Mouse (Mus musculus) erythroblast, adult 5-6 weeks (primary cell): Measurements from ENCODE around the gene Rpl10a. TPM values are rescaled to one million over a fixed set of nuclear protein-coding genes. Genes with fewer than 3 reads are reported as not detected.
"Not testable (repeated sequence)": the region's sequence is repeated elsewhere in the genome, so short reads cannot be mapped to it uniquely, and the experiment has no call there.

Experiments used
- ATAC-seq: replicated peaks from 2 replicates; pipeline ENCODE4 v1.8.0; 2016; ENCODE audit warnings: moderate number of reproducible peaks, mild to moderate bottlenecking, moderate TSS enrichment, inconsistent platforms; ENCODE audit not compliant: poor library complexity, low FRiP score, severe bottlenecking
- total RNA-seq, 2 experiments: library from RNA; stranded (forward) in 1 of 2; stranded (reverse) in 1 of 2; fragments of 150-400 nt in 1 of 2; fragments of 200-764, 138-1000 nt in 1 of 2; gene quantifications; 2 replicates each; pipeline versions ENCODE4 v1.2.3 to v1.2.4; 2015 to 2017; ENCODE audit warnings: low replicate concordance in 2 of 2

Gene Rpl10a
- total RNA-seq, 2 experiments from 2014 or later: 92.4 to 515 TPM

DNA sequence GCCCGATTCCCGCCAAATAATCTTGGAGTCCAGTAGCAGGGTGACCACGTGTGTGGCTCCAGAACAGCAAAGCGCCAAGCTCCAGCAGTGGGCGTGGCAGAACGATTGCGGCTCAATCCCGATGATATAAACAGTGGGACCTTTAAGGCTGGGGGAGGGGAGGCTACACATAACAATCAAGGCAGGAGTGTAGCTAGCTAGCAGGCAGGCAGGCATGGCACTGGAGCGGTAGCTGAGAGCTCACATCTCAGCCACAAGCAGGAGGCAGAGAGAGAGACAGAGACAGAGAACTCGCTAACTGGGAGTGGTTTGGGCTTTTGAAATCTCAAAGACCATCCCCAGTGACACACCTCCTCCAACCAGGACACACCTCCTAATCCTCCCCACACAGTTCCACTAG lies 23.1 kb upstream of the Rpl10a start:
- no peak for ATAC-seq

DNA sequence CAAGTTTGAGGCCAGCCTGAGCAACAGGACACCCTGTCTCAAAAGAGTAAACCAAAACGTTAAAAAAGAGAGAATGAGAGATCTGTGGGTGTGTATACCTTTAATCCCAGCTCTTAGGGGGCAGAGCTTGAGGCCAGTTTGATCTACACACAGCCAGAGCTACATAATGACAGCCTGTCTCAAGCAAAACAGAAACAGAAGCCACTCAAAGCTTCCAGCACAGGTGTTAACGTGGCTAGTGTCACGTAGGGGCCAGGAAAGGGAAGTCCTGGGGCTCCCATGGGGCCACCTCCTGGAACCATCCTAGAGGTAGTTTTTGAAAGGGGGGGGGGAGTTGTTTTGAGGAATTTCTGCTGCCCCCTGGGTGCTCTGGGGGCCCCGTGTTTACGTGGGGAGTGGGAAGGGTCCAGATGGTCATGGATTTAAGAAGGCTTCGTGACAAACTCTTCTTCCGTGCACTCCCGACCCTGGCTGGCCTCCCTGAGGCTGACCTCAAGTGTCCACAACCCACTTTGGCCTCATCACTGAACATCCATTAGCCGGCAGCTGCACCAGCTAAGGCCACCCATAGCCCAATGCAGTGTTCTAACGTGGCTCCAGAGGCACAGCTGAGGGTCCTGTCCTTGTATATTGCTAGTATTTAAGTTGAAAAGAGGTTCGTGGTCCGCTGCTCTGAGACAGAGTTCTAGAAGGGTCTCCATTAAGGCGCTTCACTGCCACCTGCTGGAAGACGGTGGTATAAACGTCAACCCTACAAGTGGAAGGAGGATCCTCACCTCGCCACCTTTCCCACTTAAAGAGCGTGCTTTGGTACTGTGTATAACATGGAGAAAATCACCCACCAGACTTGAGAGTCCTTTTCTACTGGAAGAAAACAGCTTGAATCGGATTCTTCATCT lies 19.7 kb upstream of the Rpl10a start:
- peak; percentile 44; the same call in 1 of the 2 replicates for ATAC-seq

DNA sequence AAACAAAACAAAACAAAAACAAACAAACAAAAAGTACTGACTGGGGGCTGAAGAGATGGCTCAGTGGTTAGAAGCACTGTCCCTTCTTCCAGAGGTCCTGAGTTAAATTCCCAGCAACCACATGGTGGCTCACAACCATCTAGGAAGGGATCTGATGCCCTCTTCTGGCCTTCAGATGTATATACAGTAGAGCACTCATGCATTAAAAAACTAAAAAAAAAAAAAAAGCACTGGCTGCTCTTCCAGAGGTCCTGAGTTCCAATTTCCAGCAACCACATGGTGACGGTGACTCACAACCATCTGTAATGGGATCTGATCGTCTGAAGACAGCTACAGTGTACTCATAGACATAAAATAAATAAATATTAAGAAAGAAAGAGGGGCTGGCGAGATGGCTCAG lies 17.4 kb upstream of the Rpl10a start:
- ATAC-seq: no peak

DNA sequence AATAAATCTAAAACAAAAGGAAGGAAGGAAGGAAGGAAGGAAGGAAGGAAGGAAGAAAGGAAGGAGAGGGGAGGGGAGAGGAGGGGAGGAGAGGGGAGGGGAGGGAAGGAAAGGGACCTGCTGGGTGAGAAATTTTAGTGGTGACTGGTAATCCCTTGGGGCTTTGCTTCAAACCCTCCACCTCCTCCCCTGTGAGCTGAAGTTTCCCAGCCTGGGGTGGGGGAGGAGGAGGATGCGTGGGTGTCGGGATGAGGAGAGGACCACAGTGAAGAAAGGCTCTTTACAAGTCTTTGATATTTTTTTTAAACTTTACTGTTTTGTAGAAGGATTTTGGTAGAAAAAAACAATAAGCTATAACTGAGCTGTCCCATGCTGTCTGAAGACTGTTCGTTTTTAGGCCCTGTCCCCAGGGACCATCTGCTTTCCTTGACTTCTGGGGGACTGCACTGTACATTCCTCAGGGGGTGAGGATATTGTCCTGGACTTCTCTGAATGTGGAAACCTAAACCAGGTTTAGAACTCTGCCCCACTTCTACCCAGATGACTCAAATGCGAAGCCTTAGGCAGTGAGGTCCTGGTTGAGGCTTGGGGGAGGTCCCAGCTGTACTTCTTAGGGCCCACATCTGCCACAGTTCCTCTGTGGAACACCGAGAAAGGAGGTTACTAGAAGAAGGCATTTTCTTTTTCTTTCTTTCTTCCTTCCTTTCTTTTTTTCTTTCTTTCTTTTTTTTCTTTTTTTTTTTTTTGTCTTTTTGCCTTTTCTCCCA lies 16.7 kb upstream of the Rpl10a start:
- ATAC-seq: no peak

DNA sequence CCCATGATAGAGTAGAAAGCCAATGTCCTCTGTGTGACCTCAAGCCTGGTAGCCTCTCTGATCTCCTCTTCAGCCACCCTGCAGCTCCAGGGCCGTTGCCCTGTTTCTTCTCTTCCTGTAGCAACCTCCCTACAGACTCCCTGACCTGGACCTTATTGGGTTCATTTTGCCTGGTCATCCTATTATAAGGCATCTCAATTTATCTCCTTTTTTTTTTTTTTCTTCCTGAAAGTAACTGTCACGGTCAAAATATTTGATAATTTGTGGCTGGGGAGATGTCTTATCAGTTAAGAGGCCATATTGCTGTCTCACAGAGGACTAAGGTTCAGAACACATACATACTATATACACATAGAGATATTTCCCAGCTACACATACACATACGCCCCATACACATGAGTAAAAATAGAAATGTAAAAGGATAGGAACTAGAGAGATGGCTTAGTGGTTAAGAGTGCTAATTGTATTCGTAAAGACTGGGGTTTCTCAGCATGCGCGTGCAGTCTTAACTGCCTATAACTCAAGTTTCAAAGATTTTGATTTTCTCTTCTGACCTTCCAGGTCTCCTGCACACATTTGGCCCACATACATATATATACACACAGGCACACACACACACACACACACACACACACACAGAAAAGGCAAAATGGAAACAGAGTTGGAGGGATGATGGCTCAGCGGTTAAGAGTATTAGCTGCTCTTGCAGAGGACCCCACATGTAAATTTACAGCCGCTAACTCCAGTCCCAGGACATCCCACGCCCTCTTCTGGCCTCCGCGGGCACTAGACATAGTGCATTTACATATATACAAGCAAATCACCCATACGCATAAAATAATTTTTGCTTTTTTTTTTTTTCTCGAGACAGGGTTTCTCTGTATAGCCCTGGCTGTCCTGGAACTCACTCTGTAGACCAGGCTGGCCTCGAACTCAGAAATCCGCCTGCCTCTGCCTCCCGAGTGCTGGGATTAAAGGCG lies 15.7 kb upstream of the Rpl10a start:
- peak; percentile 43; the same call in 1 of the 2 replicates for ATAC-seq

DNA sequence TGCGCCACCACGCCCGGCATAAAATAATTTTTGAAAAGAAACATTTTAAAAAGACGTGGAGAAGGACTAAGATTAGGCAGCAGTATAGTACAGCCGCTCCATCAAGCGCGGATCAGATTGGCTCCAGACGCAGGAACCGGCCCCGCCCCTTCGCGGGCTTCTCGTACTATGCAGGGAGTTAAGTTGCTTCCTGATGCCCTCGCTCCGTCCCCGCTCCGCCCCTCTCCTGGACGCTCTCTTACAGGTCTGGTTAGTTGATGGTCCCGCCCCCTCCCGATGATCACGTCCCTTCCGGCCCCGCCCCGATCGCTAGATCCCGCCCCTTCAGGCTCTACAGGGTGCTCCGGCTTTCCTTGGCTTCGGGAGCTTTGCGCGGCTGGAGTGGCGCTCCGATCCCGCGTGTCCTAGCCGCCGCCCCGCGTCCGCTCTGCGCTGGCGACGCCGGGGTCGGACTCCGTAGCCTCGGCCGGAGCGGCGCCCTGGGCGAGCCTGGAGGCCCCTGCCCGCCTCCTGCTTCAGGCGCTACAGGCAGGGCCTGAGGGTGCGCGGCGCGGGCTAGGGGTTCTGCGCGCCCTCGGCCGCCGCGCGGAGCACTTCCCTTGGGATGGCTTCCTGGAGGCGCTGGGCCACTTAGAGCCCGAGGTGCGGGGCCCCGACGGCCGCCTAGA lies 14.9 kb upstream of the Rpl10a start, which contains the start of gene Fance:
Fance (plus strand) TSS at position 308 of the 668 bp plus-strand sequence.
- ATAC-seq: peak; percentile 96

DNA sequence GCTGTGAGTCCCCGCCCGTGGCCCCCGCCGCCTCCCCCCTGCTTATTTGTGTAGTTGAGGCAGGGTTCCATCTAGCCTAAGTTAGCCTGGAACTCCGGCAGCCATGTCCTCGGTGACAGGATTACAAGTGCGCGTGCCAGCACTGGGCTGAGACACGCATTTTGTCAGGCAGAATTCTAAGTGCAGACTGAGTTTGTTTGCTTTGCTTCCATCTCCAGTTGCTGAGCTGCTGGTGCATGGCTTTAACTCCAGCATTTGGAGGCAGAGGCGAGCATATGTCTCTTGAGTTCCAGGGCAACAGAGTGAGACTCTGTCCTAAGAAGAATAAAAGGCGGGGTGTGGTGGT lies 14.4 kb upstream of the Rpl10a start:
- ATAC-seq: no peak

DNA sequence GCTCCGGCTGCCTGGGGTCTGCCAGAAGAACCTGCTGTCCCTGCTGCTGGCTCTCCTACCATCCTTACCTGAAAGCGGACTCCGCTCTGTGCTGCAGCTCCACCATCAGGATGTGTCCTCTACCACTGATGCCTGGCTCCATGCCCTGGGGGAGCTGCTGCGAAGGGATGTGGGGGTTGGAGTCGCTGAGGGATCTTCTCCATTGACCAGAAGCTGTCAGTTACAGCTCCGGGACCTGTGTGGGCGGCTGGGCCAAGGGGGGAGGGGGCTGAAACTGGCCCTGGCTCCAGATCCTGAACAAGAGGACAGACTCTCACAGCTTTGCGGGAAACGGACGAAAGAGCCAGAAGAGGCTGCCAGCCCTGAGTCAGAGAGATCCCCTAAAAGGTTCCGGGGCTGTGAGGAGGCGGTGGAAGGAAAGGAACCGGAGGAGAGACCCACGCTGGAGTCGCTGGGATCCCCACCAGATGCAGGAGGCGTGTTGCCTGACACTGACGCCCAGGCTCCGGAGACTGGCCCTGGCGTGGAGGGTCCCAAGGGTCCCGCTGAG lies 12.6 kb upstream of the Rpl10a start:
- no peak for ATAC-seq

DNA sequence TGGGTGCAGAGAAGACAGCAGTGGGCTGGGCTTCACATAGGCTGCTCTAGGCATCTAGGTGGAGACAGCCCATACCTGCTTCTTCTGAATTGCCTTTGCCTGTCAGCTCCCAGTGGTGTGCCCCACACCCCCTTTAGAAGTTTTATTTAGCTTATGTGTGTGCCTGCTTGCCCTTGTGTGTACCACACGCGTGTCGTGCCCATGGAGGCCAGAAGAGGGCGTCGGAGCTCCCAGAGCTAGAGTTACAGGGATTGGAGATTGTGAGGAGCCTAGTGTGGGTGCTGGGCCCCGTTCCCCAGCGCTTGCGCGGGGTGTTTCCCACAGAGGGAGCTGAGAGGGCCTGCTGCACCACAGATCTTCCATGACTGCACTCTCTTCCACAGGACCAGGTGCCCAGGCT lies 11.8 kb upstream of the Rpl10a start:
- no peak for ATAC-seq

DNA sequence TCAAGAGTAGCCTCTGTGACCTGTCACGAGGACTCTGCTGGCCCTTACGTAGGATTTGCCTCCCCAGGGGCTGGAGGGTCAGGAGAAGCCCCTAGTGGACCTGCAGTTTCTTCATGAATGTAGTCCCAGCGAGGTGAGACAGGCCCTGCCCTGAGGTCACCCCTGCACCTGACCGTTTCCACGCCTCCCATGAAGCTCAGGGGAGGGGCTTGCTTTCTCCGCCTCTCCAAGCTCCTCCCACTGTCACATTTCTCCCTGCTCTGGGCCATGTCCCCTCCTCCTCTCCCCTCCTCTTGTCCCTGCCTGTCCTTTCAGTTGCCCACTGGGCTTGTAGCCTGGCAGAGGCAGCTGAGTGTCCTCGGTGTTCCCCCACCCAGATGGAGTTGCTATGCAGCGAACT lies 11.2 kb upstream of the Rpl10a start:
- no peak for ATAC-seq

DNA sequence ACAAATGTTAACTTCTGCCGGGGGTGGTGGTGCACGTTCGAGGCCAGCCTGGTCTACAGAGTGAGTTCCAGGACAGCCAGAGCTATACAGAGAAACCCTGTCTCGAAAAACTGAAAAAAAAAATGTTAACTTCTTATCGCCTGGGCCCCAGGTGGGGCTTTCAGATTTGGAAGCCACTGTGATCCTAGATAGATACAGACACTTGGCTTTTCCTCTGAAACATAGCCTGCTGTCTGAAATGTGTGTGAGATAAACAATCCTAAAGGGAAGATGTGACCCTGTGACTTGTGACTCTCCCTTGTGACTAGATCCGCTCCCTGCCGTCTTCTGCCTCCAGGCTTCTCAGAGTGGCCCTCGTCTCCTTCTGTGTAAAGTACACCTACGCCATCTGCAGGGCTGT lies 10.5 kb upstream of the Rpl10a start:
- ATAC-seq: no peak

DNA sequence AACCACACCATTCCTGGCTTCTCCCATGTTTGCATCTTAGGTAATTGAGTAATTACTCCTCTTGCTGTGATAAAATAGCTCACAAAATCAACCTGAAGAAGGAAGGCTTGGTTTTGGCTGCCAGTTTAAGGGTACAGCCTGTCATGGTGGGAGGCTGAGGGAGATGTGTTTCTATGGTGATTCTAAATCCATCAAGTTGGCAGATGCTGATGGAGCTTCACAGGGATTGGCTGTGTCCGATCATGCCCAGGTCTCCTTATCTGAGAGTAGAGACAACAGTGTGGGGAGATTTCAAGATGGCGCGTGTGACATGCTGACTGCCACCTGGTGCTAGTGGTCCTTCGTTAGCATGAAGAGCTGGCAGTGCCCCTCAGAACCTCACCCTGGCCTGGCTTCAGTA lies 6.6 kb upstream of the Rpl10a start:
- ATAC-seq: no peak

DNA sequence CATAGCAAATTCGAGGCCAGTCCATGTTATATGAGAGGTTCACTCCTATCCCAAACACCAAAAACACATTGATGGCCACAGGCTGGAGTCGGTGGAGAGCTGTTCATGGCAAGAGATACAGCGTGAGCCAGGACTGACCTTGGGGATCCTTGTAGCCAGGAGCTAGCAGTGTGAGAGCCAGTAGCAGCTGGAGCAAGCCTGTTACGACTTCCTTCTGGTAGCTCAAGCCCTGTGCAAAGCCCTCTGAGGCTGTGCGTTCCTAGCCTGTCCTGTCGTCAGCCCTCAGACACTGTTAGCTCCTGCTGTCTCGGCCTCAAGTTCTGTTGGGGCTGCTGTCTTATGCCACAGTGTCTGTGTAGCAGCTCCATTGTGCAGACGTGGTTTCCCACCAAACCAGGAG lies 4.5 kb upstream of the Rpl10a start:
- ATAC-seq: no peak

DNA sequence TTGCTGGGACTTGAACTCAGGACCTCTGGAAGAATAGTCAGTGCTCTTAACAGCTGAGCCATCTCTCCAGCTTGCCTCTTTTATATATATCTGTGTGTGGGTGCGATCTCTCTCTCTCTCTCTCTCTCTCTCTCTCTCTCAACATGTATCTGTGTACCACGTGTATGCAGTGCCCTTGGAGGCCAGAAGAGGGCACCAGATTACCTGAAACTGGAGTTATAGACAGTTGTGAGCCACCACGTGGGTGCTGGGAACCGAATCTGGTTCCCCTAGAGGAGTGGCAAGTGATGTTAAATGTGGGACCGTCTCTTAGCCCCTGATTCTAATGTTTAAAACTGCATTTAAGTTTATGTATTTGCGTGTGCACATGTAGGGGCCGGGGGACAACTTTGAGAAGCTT lies 3.9 kb upstream of the Rpl10a start:
- ATAC-seq: not testable (repeated sequence)

DNA sequence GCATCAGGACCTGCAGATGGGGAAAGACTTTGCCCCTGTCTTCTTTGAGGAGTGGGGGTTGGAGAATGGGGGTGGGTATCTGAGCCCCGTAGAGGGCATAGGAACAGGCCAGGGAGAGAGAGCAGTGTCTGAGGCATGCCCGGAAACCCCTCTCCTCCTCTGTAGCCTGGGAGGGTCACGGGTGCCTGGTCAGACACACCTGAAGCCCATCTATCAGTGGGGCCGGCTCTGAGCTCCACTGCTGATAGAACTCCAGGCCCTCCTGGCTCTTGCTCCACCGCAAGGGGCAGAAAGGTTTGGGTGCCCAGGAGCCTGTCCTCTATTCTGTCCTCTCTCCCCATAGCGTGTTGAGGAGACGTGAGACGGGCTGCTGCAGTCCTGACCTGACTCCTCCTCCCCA lies 2.5 kb upstream of the Rpl10a start:
- no peak for ATAC-seq

DNA sequence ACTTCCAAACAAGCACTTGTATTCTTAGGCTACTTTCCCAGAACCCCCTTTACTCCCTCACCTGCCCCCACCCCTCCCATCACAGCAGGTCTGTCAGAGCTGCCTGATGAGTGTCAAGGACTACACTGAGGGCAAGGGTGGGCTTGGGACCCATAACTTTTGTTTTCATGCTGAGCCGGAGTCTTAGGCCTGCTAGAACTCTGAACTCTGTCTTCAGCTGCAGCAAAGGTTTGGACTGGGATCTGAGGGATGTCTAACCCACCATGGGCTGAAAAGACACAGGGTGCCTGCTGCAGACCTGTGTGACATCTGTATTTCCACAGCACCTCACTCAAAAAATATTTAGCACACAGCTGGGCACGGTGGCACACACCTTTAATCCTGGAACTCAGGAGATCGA lies 1.3 kb upstream of the Rpl10a start:
- no peak for ATAC-seq

DNA sequence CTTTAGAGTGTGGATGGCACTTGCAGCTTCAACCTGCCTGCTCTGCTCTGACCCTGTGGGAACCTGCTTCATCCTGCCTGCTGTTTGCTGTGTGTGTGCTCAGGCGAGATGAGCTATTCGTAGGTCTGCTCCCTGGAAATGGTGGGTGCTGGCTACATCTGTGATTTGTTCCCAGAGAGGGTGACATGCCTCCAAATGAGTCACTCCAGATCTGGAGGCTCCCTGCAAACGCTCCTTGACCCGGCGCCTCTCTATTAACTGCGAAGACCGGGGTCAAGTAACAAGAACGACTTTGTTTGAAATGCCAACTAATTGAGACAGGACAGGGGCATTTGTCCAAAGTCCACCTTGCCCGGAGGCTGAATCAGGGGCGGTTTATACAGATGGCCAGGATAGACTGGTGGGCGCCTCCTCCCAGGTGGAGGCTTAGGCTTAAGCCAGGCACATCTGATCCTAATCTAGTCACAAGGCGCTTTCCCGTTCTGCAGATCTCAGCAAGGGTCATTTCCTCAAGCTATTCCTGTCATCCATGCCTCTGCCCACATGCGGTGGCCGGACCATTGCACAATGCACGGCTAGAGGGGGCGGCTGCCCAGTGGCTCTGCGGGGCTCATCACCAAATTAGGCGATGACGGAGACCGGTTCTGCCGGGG lies 472 bp upstream of the Rpl10a start:
- no peak for ATAC-seq

DNA sequence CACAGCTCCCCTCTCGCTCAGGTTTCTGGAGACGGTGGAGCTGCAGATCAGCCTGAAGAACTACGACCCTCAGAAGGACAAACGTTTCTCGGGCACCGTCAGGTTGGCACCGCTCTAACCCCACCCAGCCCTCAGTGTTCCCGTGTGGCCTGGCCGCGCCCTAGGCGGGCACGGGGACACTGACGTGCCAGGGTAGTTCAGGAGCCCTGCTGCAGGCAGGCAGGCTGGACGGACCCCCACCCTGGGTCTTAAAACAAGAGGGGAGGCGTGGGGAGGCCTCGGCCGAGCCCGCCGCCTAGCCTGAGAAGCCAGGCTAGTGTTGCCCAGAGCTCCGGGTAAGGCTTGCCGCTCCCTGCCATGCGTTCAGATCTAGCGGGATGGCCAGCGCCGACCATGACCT lies 675 bp downstream of the Rpl10a start:
- ATAC-seq: peak; percentile 62
